Mouse (Mus musculus): ENCODE data around the gene Tpgs1. TPM values are rescaled to one million over a fixed set of nuclear protein-coding genes. Genes with fewer than 3 reads are reported as not detected.

Gene Tpgs1
- 16.9 TPM for total RNA-seq (2023)

DNA sequence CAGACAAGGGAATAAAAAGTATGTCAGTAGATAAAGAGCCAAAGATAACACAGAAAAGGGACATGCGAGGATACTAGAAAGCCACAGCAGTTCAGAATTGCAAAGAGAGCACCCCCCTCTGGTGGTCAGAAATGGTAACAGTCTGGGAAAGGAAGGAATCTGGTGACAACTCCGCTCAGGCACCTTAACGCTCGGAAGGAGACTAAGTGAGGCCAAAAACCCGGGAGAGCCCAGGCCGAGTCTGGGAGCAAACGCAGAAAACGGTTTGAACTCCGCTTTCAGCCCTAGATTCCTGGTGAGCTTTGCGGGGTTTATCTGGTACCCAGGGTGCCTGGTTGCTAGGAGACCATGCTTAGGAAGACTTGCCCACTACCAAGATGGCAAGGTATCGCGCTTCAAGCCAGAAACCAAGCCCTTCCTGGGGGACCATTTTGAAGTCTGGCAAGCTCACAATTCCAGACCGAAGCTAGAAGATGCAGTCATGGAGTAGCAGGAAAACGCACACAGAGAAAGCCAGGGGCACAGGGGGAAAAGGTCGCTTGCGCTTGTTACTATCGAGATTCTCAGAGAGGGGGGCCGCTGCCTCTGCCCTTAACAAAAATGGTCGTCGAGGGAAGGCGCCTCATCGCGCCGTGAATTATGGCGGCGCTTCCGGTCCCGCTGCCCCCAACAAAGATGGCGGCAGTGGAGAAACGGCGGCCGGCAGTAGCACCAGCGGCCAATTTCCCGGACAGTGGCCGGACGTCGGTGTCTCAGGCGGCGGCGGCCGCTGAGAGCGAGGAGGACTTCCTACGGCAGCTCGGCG is at the start of gene Tpgs1:
TSS of gene Tpgs1 (plus strand) at position 599 of the 805 bp plus-strand sequence.

DNA sequence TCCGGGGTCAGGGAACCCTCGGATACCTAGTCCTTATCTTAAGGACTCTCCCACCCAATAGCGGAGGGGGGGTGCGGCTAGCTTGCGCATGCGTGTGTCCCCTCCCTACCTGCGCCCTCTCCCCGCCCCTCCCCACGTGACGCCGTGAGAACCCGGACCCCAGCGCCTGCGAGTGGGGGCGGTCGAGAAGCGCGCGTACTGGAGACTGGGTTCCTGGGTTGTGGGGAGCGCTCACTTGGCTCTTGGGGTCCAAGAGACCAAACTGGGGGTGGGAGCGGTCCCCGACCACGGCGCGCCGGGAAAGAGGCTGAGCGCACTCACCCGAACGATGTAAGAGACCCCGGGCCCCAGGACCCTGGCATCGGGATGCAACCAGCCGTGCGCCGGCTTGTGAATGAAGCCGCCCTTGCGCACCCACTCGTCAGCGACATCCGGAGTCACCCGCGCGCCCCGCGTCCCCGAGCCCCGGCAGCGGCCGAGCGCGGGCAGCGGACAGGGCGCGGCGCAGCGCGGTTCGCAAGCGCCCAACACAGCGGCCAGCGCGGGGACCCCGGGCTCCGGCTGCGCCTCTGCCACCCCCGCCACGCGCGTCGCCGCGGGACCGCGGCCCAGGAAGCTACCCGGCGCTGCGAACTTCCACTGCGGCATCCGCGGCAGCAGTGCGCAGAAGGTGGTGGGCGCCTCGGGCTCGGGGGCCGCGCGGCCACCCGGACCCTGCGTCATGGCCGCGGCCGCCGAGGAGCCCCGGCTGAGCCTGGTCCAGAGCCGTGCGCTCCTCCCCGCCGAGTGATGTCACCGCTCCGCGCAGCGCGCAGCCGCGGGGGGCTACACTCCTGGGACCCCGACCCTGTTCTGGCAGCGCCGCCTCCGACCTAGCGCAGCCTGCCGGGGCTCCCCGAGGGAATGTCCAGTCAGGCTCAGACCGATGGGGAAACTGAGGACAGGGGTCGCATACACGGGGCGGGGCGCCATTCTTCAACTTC is 31.8 kb upstream of the Tpgs1 start, which contains the start of gene Shc2:
TSS of gene Shc2 (minus strand) at position 791 of the 983 bp plus-strand sequence.

DNA sequence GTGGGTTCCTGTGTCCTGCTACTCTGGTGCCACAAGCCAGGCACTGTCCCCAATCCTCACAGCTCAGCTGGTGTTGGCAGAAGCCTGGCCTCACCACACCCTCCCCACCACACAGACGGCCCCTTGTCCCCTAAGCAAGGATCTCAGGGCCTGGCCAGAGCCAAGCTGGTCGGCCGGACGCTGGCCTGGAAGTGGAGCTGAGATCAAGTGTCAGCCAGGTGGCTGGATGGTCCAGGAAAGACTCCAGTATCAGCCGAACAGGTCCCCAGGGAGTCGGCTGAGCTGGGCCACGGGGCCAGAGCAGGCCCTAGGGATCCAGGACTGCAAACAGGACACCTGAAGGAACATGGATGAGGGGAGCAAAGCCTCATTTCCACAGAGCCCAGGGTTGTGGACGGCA is 23.5 kb upstream of the Tpgs1 start, which contains the start of gene Odf3l2:
TSS of gene Odf3l2 (minus strand) at position 28 of the 400 bp plus-strand sequence.

DNA sequence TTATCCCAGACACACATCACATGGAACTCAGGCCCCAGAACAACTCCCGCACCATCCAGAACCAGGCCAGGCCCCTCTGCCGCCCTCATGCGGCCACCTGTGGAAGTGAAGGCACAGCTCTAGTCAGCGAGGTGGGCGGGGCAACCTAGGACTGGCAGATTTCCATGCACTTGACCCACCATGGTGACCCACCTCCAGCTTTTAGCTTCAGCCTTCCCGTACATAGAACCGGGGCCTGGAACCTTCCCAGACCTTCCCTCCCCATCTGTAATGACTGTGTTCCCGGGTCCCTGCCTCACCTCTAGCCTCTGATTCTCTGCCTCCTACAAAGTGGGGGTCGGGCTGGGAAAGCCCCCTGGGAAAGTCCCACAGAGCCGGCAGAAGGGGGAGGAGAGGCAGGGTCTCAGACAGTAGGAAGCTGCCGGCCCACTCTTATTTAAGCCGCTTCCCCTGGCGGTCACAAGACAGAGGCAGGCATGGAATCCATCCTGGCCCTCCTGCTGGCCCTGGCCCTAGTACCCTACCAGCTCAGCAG is 5.0 kb upstream of the Tpgs1 start, which contains the start of gene Madcam1:
TSS of gene Madcam1 (plus strand) at position 429 of the 535 bp plus-strand sequence.

DNA sequence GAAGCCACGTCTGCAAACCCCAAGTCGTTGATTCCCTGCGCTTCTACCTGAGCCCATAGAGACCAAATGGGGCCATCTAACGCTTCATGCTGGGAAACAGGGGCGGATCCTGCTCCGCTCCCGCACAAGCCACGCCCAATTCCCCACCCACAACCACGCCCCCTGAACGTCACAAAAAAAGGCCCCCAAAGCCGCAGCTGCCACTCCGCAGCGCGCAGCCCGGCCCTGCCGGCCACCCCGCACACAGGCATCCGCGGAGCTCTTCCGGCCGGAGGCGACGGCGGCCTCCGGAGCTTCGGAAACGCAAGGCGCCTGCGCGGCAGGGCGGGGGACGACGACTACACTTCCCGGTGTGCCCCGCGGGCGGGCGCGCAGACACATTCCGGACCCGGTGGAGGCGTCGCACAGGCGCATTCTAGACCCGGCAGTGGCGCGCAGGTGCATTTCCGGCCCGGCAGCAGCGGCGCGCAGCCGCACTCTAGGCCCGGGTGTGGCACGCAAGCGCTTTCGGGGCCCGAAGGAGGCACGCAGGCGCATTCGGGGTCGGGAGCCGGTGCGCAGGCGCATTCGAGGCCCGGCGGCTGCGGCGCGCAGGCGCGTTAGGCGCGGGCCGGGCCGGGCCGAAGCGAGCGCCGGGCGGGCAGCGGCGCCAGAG is 12.5 kb downstream of the Tpgs1 start, which contains the start of gene Cdc34:
TSS of gene Cdc34 (plus strand) at position 605 of the 655 bp plus-strand sequence.

DNA sequence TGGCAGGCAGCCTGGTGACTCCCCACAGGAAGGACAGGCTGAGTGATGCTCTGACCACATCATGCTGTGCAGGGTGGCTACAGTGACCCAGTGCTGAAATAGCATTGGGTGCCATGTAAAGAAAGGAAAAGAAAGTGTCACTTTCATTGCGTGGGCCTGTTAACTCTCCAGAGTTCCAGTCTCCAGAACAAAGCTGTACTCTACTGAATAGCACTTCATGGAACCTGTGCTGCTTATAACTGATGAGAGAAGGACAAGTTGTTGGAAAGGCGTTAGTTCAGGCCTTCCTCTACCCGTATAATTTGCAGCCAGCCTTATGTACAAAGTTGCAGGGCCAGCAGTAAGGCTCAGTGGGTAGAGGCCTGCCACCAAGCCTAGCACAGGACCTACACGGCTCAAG is 19.6 kb downstream of the Tpgs1 start, which contains the start of gene Gzmm:
TSS of gene Gzmm (plus strand) at position 301 of the 400 bp plus-strand sequence.

DNA sequence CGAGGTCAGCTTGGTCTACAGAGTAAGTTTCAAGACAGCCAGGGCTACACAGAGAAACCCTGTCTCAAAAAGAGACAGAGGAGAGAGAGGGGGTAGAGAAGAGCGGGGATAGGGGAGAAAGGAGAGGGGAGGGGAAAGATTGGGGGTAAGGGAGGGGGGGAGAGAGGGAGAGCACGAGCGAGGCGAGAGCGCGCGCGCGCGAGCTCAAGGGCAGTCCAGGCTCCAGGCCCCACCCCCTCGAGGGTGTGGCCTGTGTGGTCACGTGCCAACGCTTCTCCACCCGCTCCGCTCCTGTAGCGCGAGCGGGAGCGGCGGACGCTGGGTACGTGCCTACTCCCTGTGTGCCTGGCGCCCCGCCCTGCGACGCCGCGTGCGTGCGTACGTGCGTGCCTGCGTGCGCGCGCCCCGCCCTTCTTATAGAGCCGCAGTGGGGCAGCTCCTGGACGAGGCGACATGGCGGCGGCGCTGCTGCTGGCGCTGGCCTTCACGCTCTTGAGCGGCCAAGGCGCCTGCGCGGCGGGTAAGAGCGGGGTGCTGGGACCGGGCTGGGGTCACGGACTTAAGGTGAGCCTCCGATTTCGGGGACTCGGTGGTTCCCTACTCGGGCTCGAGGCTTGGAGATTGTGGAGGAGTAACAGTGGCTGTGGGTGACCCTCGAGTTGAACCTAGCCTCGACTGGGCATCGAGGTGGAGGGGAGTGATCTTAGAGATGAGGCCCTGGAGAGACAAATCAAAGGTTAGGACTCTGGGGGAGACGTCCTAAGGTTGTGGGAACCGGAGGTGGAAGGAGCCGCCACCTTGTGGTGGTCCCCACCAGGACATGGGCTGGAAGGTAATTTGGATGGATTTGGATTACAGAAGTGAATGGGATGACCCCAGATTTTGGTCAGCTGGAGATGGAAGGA is 35.1 kb downstream of the Tpgs1 start, which contains the start of gene Bsg:
TSS of gene Bsg (plus strand) at position 427 of the 905 bp plus-strand sequence.

DNA sequence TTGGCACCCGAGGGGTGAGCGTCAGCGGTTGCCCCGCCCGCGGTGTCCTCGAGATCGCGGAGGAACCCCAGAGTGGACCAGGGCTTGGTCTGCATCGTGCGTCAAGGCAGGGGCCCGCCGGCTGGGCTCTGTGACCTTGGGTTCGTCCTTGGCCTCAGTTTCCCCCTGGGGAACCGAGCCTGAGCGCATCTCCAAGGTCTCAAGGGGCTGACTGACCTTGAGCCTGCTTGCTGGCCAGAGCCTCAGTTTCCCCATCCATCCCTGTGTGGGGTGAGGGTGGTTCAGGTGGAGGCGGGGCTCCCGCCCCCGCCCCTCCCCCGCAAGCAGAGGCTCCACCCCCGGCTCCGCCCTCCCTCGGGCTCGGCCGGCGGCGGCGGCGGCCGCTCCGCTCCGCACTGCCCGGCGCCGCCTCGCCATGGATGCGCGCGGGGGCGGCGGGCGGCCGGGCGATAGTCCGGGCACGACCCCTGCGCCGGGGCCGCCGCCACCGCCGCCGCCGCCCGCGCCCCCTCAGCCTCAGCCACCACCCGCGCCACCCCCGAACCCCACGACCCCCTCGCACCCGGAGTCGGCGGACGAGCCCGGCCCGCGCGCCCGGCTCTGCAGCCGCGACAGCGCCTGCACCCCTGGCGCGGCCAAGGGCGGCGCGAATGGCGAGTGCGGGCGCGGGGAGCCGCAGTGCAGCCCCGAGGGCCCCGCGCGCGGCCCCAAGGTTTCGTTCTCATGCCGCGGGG is 47.3 kb downstream of the Tpgs1 start, which contains the start of gene Hcn2:
TSS of gene Hcn2 (plus strand) at position 381 of the 734 bp plus-strand sequence.

Other genes with a start within 250 kb of the Tpgs1 start
- not detected for gene Vmn2r83, start 200.6 kb upstream of the Tpgs1 start, total RNA-seq (2023)
- 1.7 TPM for gene Plpp2, start 135.6 kb upstream of the Tpgs1 start, total RNA-seq (2023)
- 47.6 TPM for gene Mier2, start 114.2 kb upstream of the Tpgs1 start, total RNA-seq (2023)
- not detected for gene Theg, start 82.0 kb upstream of the Tpgs1 start, total RNA-seq (2023)
- gene C2cd4c, start 55.3 kb upstream of the Tpgs1 start, total RNA-seq (2023): not detected
- not detected for gene Shc2, start 31.5 kb upstream of the Tpgs1 start, total RNA-seq (2023)
- gene Odf3l2, start 23.6 kb upstream of the Tpgs1 start, total RNA-seq (2023): not detected
- gene Madcam1, start 4.8 kb upstream of the Tpgs1 start, total RNA-seq (2023): not detected
- gene Cdc34, start 12.8 kb downstream of the Tpgs1 start, total RNA-seq (2023): 74.7 TPM
- 3.1 TPM for gene Gzmm, start 19.7 kb downstream of the Tpgs1 start, total RNA-seq (2023)
- gene Bsg, start 35.1 kb downstream of the Tpgs1 start, total RNA-seq (2023): 108 TPM
- not detected for gene Hcn2, start 47.3 kb downstream of the Tpgs1 start, total RNA-seq (2023)
- gene Polrmt, start 77.2 kb downstream of the Tpgs1 start, total RNA-seq (2023): 71.2 TPM
- not detected for gene Fgf22, start 85.7 kb downstream of the Tpgs1 start, total RNA-seq (2023)
- 62.8 TPM for gene Rnf126, start 97.6 kb downstream of the Tpgs1 start, total RNA-seq (2023)
- gene Fstl3, start 107.9 kb downstream of the Tpgs1 start, total RNA-seq (2023): 1.1 TPM
- gene Prss57, start 121.6 kb downstream of the Tpgs1 start, total RNA-seq (2023): not detected
- gene Palm, start 124.2 kb downstream of the Tpgs1 start, total RNA-seq (2023): 5.8 TPM
- gene Misp, start 151.6 kb downstream of the Tpgs1 start, total RNA-seq (2023): not detected
- 606 TPM for gene Ptbp1, start 185.1 kb downstream of the Tpgs1 start, total RNA-seq (2023)
- not detected for gene Prtn3, start 205.1 kb downstream of the Tpgs1 start, total RNA-seq (2023)
- gene Plppr3, start 205.3 kb downstream of the Tpgs1 start, total RNA-seq (2023): not detected
- gene Elane, start 216.9 kb downstream of the Tpgs1 start, total RNA-seq (2023): not detected
- gene Cfd, start 221.5 kb downstream of the Tpgs1 start, total RNA-seq (2023): not detected
- 61.6 TPM for gene Med16, start 239.6 kb downstream of the Tpgs1 start, total RNA-seq (2023)
- not detected for gene Gm26602, start 241.5 kb downstream of the Tpgs1 start, total RNA-seq (2023)
- gene Kiss1r, start 247.6 kb downstream of the Tpgs1 start, total RNA-seq (2023): 0.73 TPM